Mouse (Mus musculus) heart, embryonic 11.5 days (tissue): ENCODE measurements at regions not wholly inside any gene's neighbourhood (a gene's known extent, or its start where the extent isn't known, plus 50 kb on each side); places are given as distances from the start of the nearest gene placed in this dataset.

Source experiments
- ATAC-seq: fragments of 200-750 bp; cut with Nextera tagmentation; replicated peaks from 2 replicates; pipeline ENCODE4 v1.8.0; 2017; ENCODE audit warnings: moderate library complexity; ENCODE audit not compliant: insufficient number of reproducible peaks, low FRiP score, low TSS enrichment
- H3K27ac ChIP-seq: fragments of 300-500 bp; sonication (generic); 2 replicates; pipeline ENCODE4 v1.5.1; 2014; ENCODE audit warnings: mild to moderate bottlenecking, low read depth, low read length
- H3K27me3 ChIP-seq: fragments of 300-500 bp; sonication (generic); 2 replicates; pipeline ENCODE4 v1.6.1; 2014; ENCODE audit warnings: mild to moderate bottlenecking, low read length, mixed read lengths; ENCODE audit not compliant: control insufficient read depth, insufficient read depth
- H3K36me3 ChIP-seq: fragments of 300-500 bp; sonication (generic); 2 replicates; pipeline ENCODE4 v1.6.1; 2014; ENCODE audit warnings: mild to moderate bottlenecking, low read length, moderate library complexity, mixed read lengths; ENCODE audit not compliant: control insufficient read depth, insufficient read depth
- H3K4me1 ChIP-seq: fragments of 300-500 bp; sonication (generic); 2 replicates; pipeline ENCODE4 v1.6.1; 2014; ENCODE audit warnings: low read length; ENCODE audit not compliant: control insufficient read depth, insufficient read depth
- H3K4me2 ChIP-seq: fragments of 300-500 bp; sonication (generic); 2 replicates; pipeline ENCODE4 v1.6.1; 2014; ENCODE audit warnings: mild to moderate bottlenecking, moderate library complexity
- H3K4me3 ChIP-seq: fragments of 300-500 bp; sonication (generic); 2 replicates; pipeline ENCODE4 v1.5.1; 2014; ENCODE audit warnings: low read depth, low read length
- H3K9ac ChIP-seq: fragments of 300-500 bp; sonication (generic); 2 replicates; pipeline ENCODE4 v1.6.1; 2014; ENCODE audit warnings: mild to moderate bottlenecking, low read depth, low read length, moderate library complexity
- H3K9me3 ChIP-seq: fragments of 300-500 bp; sonication (generic); replicated peaks from 2 replicates; pipeline ENCODE4 v1.6.1; 2016; ENCODE audit warnings: low read length; ENCODE audit not compliant: control insufficient read depth
- WGBS: fragments of 180-500 bp; shearing (Covaris S2); extraction: QIAGEN DNeasy Blood & Tissue Kit; methylation state at CpG from one replicate; pipeline ENCODE4 v1.1.7; 2014; ENCODE audit not compliant: insufficient replicate concordance; 5-methylcytosine and 5-hydroxymethylcytosine counted together

DNA sequence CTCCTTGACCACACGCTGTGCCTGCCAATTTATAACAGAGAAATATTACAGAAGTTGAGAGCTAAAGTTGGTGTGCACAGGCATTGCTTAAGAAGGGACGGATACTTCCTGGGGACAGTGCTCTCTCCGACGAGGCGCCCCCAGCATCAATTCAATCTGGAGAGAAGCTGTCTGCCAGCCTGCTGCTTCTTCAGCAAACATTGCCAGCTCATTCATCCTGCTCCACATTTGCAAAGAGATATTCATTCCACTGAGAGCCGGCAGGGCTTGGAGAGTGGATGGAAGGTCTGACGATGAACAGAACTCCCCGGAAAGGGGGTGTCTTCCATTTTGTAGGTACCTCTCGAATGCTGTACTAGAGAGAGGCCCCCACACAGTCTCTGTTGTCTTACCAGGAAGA, 70.0 kb upstream of the Igfbp7 start:
- WGBS: 77% methylated on average over 9 of the region's 9 CpGs
- Histone ChIP-seq H3K36me3 (no peaks in the 10 kb centered on the region), H3K4me3 (no peak overlapping the region), H3K4me1 (no peaks in the 10 kb centered on the region), H3K27ac (no peak overlapping the region), H3K4me2 (no peak overlapping the region), H3K9ac (no peak overlapping the region), H3K9me3 (no peaks in the 10 kb centered on the region), H3K27me3 (no peaks in the 10 kb centered on the region)
- no peak for ATAC-seq

DNA sequence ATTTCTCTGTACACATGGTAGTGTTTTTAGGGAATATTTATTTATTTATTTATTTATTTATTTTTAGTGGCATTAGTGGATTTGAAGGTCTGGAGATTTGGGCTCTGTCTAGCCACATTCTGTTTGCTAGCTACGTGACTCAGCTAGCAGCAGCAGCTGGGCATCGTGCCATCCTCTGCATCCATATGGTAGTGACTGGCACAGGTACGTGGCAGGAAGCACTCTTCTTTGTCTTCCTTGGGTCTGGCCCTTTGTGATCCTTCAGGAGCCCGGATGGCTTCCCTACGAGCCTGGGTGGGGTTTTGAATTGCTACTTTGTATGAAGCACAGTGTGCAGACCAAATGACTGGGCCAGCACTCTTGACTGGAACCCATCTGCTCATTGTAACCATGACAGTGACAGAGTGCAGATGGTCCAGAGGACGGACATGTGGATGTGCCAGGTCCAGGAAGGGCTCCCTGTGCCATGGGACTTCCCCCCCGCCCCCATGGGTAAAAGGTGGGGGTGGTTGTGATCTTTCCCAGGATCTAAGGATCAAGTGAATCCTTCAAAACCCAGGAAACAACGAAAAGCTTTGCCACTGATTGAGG, 66.2 kb upstream of the Igfbp7 start:
- Histone ChIP-seq H3K27me3 (no peaks in the 10 kb centered on the region), H3K4me2 (no peak overlapping the region), H3K27ac (no peak overlapping the region), H3K9me3 (no peaks in the 10 kb centered on the region), H3K4me3 (no peak overlapping the region), H3K36me3 (no peaks in the 10 kb centered on the region), H3K4me1 (no peaks in the 10 kb centered on the region), H3K9ac (no peak overlapping the region)
- WGBS: 53% methylated on average over 8 of the region's 8 CpGs
- no peak for ATAC-seq

DNA sequence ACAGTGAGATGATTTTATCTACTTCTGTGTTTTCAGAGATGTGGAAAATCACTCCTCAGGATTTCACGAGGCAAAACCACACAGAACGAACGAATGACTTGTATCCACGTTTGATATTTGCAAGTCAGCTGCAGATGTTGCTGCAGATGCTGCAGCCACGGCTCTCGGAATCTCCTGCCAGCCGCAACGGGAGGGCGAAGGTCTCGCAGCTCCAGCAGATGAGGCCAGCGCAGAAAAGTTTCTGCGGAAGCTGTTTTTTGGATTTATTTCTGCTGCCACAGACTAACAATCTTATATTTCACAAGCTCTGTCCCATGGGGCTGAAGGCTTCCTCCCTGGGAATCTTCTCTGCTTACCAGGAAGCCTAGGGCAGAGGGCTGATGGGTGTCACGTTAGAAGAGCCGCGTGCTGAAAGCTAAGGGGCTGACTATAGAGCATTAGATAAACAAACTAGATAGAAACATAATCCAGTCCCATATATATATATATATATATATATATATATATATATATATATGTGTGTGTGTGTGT, 61.5 kb upstream of the Igfbp7 start:
- Histone ChIP-seq H3K27me3 (no peaks in the 10 kb centered on the region), H3K4me3 (no peak overlapping the region), H3K36me3 (no peaks in the 10 kb centered on the region), H3K4me1 (no peaks in the 10 kb centered on the region), H3K27ac (no peak overlapping the region), H3K9ac (no peak overlapping the region), H3K9me3 (no peaks in the 10 kb centered on the region), H3K4me2 (no peak overlapping the region)
- ATAC-seq: no peak
- WGBS: 83% methylated on average over 15 of the region's 15 CpGs

DNA sequence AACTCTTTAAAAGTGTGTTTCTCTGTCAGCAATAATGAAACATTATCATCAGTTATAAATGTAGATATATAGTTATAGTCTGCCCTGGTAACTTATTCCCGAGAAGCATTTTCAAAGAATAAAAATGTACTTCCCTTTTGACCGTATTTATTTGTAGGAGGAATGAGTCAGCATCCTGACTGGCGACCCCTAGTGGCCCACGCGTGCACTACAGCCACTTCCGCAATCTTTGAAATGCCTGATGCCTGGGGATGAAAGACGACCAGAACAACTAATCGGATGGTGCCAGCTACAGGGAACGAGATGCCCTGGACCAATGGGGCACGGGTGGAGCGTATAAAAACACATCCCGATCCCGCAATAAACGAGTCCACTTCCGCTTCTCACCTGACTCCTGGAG, 60.6 kb upstream of the Igfbp7 start:
- ATAC-seq: no peak
- Histone ChIP-seq H3K9me3 (no peaks in the 10 kb centered on the region), H3K4me1 (no peaks in the 10 kb centered on the region)

DNA sequence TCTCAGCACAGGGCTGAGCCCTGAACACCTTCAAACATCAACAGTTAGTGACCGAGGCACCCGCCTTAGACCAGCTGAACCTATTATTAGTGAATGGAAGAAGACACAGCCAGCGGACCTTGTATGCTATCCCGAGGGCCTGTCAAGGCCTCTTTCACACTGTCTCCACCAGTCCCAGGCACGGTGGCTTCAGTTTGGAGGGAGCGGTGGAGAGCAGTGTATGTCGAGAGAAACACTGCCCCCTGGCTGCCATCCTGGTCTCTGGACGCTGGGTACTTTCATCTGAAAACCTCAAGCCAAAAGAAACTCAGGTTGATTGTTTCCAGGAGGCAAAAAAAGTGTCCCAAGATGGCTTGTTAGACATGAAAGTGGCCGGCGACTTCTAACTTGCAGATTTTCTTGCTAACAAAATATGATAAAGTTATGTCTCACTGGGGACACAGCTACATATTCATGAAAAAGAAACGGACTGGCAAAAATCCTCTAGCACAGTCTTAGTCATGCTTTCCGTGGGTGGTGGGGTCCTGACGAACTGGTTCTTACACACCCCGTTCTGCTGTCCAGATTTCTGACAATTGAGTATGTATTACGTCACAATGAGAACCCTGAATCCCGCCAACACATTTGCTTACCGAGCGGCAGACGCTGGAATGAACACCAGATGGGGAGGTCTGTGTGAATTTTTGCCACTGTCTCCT, 57.2 kb upstream of the Igfbp7 start:
- Histone ChIP-seq H3K9ac (no peak overlapping the region), H3K27ac (no peak overlapping the region), H3K4me1 (no peaks in the 10 kb centered on the region), H3K4me3 (no peak overlapping the region), H3K27me3 (no peaks in the 10 kb centered on the region), H3K9me3 (no peaks in the 10 kb centered on the region), H3K4me2 (peak overlapping the region; percentile 29), H3K36me3 (no peaks in the 10 kb centered on the region)
- 55% methylated on average over 19 of the region's 19 CpGs for WGBS
- no peak for ATAC-seq

More for the DNA sequence above, 60.6 kb upstream of the Igfbp7 start:
- H3K27me3 ChIP-seq: no peaks in the 10 kb centered on the region
- no peak overlapping the region for H3K4me3 ChIP-seq
- H3K4me2 ChIP-seq: no peak overlapping the region
- no peaks in the 10 kb centered on the region for H3K36me3 ChIP-seq
- WGBS: 54% methylated on average over 15 of the region's 15 CpGs
- H3K27ac ChIP-seq: no peak overlapping the region
- no peak overlapping the region for H3K9ac ChIP-seq

DNA sequence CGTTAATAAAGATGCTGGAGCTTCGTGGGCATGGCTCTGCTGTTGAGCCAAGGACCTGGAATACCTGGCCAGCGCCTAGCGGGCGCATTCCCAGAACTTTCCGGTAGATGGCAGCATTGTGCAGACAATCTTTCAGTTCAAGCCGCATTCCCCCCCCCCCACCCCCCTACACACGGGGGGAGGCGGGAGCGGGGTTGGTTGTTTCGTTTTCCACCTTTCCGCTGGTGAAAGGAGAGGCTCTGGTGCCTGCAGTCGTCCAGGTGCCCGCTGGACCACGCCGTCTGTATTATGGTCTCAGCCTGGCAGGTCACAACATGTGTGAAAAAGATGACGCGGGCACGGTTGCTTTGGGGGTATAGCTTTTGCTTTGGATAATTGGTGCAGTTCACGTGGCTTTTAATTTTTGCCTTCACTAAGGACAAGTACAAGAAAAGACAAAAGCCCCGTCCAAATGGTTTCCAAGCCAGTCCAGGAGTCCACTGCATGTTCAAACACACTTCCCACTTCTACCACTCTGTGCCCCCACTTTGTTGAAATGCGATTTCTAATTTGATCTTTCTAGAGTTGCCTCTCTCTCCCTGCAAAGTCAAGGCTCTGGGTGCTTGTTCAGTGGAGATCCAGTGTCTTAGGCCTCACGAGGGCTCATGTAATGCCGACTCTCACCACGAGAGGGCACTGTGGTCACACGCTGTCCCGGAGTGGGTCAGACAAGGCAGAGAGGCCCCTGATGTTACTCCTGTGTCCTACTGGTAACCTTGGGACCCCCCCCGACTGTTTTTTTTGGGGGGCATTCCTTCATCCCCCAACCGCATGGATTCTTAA, 52.3 kb upstream of the Igfbp7 start:
- Histone ChIP-seq H3K27ac (peak overlapping the region; percentile 24), H3K9ac (peak overlapping the region; percentile 65), H3K36me3 (no peaks in the 10 kb centered on the region), H3K27me3 (no peaks in the 10 kb centered on the region), H3K4me3 (peak overlapping the region; percentile 62), H3K4me1 (no peaks in the 10 kb centered on the region), H3K9me3 (no peaks in the 10 kb centered on the region), H3K4me2 (peak overlapping the region; percentile 65)
- peak; percentile 75; the same call in 1 of the 2 replicates for ATAC-seq
- 1% methylated on average over 29 of the region's 29 CpGs for WGBS
